Mouse (Mus musculus) lung, postnatal 0 days (tissue): ENCODE measurements around the gene Parn. TPM values are rescaled to one million over a fixed set of nuclear protein-coding genes. Genes with fewer than 3 reads are reported as not detected.

Experiments
- ATAC-seq: fragments of 200-750 bp; cut with Nextera tagmentation; 2 replicates; pipeline ENCODE4 v1.8.0; 2017; ENCODE audit warnings: moderate library complexity
- DNase-seq: peaks from one replicate; pipeline ENCODE4 v3.0.0-alpha.2; 2016; ENCODE audit warnings: low spot score
- H3K27ac ChIP-seq: fragments of 300-500 bp; sonication (generic); 2 replicates; pipeline ENCODE4 v1.5.1; 2014; ENCODE audit warnings: antibody characterized with exemption, mild to moderate bottlenecking, low read length, mixed read lengths
- H3K27me3 ChIP-seq: fragments of 300-500 bp; sonication (generic); replicated peaks from 2 replicates; pipeline ENCODE4 v1.6.1; 2014; ENCODE audit warnings: low read length, mixed read lengths; ENCODE audit not compliant: insufficient read depth
- H3K36me3 ChIP-seq: fragments of 300-500 bp; sonication (generic); 2 replicates; pipeline ENCODE4 v1.6.1; 2014; ENCODE audit warnings: low read length, mixed read lengths; ENCODE audit not compliant: insufficient read depth
- H3K4me1 ChIP-seq: fragments of 300-500 bp; sonication (generic); 2 replicates; pipeline ENCODE4 v1.6.1; 2014; ENCODE audit warnings: antibody characterized with exemption, low read depth, low read length, mixed read lengths; ENCODE audit not compliant: insufficient read depth
- H3K4me2 ChIP-seq: fragments of 300-500 bp; sonication (generic); replicated peaks from 2 replicates; pipeline ENCODE4 v1.6.1; 2014; ENCODE audit warnings: low read depth, mild to moderate bottlenecking, low read length, moderate library complexity, mixed read lengths
- H3K4me3 ChIP-seq: fragments of 300-500 bp; sonication (generic); 2 replicates; pipeline ENCODE4 v1.5.1; 2014; ENCODE audit warnings: low read depth, low read length
- H3K9ac ChIP-seq: fragments of 300-500 bp; sonication (generic); replicated peaks from 2 replicates; pipeline ENCODE4 v1.6.1; 2014; ENCODE audit warnings: low read depth, mild to moderate bottlenecking
- H3K9me3 ChIP-seq: fragments of 300-500 bp; sonication (generic); 2 replicates; pipeline ENCODE4 v1.6.1; 2016; ENCODE audit warnings: low read length, mixed read lengths
- CTCF ChIP-seq: IDR thresholded peaks from 2 replicates; pipeline ENCODE4 v1.5.1; 2016; ENCODE audit warnings: antibody characterized with exemption, mild to moderate bottlenecking
- EP300 ChIP-seq: IDR thresholded peaks from 2 replicates; pipeline ENCODE4 v1.6.1; 2016; ENCODE audit warnings: antibody characterized with exemption, mild to moderate bottlenecking, control low read depth
- WGBS: fragments of 180-500 bp; shearing (Covaris S2); extraction: QIAGEN DNeasy Blood & Tissue Kit; methylation state at CpG from one replicate; pipeline ENCODE4 v1.1.7; 2014; 5-methylcytosine and 5-hydroxymethylcytosine counted together
- polyA plus RNA-seq: library from polyadenylated mRNA; unstranded; fragments of >200 nt; fragmentation: Nextera tagmentation; extraction: Ambion mirVana; gene quantifications from 2 replicates; pipeline ENCODE4 v1.2.1, GENCODE M21; 2015

The Parn gene
- polyA plus RNA-seq, 1 experiment from 2014 or later = 25.0 TPM

DNA sequence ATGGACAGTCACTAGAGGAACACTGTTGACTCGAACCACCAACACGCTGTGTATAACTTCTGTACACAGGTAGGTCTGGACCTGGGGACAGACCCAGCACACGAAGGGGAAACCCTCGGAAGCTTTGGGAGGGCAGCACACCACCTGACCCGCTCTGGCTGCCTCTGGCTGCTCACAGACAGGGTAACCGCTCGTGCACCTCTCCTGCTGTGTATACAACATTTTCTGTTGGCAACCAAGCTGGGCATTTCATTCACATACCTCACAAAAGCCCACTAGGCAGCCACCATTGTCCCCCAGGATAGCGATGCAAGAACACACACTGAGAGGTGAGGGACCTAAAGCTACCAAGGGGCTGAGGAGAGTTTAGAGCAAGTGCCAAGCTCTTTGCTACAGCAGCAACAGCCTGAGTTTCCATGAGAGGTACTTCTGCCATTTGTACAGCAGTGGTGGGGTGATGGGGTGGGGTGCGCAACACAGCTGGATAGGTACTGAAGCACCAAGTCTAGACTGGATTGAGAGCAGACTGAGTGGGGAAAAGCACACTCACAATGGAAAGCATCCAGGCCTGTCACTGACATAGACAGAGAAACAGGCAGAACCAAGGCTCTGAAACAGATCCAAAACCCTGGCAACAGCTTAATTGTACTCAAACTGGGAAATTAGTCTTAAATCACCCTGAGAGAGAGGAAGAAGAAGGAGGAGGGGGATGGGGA lies 128.9 kb downstream of the Parn start:
- Histone ChIP-seq H3K4me3 (no peak overlapping the region), H3K36me3 (no peaks in the 10 kb centered on the region), H3K27ac (no peak overlapping the region), H3K4me1 (peaks cover 9% of the 10 kb centered on the region; the same call in 1 of the 2 replicates), H3K4me2 (no peak overlapping the region), H3K9ac (no peak overlapping the region), H3K27me3 (no peaks in the 10 kb centered on the region), H3K9me3 (no peaks in the 10 kb centered on the region)
- no peak for DNase-seq
- TF ChIP-seq EP300 (no peak), CTCF (no peak)
- WGBS = 76% methylated on average over 9 of the region's 9 CpGs
- no peak for ATAC-seq

DNA sequence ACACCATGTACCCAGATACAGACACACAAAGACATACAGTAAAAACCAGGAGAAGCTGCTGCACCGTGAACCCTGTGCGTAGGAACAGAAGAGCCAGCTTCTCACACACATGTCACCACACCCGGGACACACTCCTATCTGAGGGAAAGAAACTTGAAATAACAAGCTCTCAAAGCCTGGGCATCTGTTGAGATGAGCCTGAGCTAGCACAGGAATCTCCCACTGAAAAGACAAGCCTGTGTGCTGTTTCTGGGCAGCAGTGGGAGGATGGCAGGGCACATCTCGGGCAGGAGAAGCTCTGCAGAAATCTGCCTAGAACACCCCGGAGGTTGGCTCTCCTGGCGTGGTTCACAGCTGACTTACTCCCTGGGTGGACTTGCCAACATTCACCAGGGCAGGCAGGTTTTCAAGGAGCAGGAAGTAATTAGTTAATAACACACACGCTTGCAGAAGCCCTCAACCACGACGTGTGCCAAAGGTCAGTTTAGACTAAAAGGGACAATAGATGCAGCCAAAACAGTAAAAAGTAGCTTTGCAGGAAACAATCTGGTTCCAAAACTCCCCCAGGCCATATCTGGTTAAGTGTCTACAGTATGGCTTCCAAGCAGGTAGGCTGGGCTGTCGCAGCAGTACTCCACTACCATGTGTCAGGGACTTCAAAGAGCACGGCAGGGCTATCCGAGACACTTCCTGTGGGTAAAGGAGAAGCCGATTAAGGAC lies 129.6 kb downstream of the Parn start:
- DNase-seq (no peak), ATAC-seq (no peak)
- Histone ChIP-seq H3K27ac (no peak overlapping the region), H3K9ac (no peak overlapping the region), H3K27me3 (no peaks in the 10 kb centered on the region), H3K36me3 (no peaks in the 10 kb centered on the region), H3K9me3 (no peaks in the 10 kb centered on the region), H3K4me3 (no peak overlapping the region), H3K4me1 (peaks cover 9% of the 10 kb centered on the region; the same call in 1 of the 2 replicates), H3K4me2 (no peak overlapping the region)
- 43% methylated on average over 13 of the region's 13 CpGs for WGBS
- no peak for TF ChIP-seq EP300
- no peak for TF ChIP-seq CTCF

DNA sequence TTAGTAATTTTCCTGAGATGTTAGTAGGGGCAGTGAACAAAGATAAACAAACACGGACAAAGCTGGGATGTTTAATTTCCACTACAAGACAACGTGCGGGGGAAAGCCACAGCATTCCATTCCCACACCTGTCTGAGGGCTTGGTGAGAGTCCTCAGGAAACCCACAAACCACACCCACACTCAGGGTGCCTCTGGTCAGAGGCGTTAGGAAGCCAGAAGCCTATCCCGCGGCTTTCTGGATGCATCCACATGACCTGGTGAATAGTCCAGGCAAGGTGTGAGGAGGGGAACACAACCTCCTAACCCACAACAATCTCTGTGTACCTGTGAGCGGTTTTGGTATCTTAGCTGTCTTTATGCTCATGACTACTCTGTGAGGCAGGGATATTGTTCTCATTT lies 131.6 kb downstream of the Parn start:
- Histone ChIP-seq H3K4me2 (no peak overlapping the region), H3K4me1 (peaks cover 9% of the 10 kb centered on the region; the same call in 1 of the 2 replicates), H3K36me3 (no peaks in the 10 kb centered on the region), H3K27ac (no peak overlapping the region), H3K9ac (no peak overlapping the region), H3K9me3 (no peaks in the 10 kb centered on the region), H3K4me3 (no peak overlapping the region), H3K27me3 (no peaks in the 10 kb centered on the region)
- TF ChIP-seq EP300 = peak; percentile 62
- TF ChIP-seq CTCF = no peak
- WGBS = 42% methylated on average over 7 of the region's 7 CpGs
- DNase-seq (peak; percentile 56), ATAC-seq (peak; percentile 88)

DNA sequence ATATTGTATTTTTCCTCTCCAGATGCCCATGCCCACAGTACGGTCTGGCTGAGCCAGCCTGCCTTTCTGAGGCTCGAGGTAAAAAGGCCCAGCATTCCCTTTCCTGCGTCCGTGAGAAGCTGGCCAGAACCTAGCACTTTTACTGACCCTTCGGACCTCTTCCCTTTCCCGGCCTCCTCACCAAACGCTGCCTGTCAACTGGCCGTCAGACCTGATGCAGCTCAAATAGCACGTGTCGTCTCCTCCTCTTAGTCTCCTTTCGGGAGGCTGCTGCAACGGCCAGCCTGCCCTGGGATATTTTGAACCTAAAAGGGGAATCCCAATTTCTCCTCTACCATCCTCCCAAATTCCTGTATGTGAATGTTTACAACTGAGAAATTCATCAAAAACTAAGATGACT lies 132.1 kb downstream of the Parn start:
- Histone ChIP-seq H3K4me3 (no peak overlapping the region), H3K9me3 (no peaks in the 10 kb centered on the region), H3K4me2 (no peak overlapping the region), H3K36me3 (no peaks in the 10 kb centered on the region), H3K27me3 (no peaks in the 10 kb centered on the region), H3K9ac (no peak overlapping the region), H3K27ac (no peak overlapping the region), H3K4me1 (peaks cover 9% of the 10 kb centered on the region; the same call in 1 of the 2 replicates)
- WGBS = 42% methylated on average over 12 of the region's 12 CpGs
- no peak for TF ChIP-seq CTCF
- no peak for ATAC-seq
- no peak for DNase-seq

DNA sequence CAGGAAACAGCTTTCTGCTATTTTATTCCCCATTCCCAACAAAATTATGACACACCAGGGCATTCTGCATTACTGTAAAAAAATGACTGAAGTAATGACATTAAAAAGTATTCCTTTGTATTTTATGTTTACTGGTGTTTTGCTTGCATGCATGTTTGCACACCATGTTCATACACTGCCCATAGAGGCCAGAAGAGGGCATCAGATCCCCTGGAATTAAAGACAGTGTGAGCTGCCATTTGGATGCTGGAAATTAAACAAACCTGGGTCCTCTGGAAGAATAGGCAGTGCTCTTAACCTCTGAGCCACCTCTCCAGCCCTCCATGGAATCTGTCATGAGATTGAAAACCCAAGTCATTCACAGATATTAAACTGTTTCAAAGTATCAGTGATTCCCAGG lies 135.1 kb downstream of the Parn start:
- peak; percentile 63 for DNase-seq
- TF ChIP-seq CTCF = peak; percentile 82
- TF ChIP-seq EP300 = no peak

DNA sequence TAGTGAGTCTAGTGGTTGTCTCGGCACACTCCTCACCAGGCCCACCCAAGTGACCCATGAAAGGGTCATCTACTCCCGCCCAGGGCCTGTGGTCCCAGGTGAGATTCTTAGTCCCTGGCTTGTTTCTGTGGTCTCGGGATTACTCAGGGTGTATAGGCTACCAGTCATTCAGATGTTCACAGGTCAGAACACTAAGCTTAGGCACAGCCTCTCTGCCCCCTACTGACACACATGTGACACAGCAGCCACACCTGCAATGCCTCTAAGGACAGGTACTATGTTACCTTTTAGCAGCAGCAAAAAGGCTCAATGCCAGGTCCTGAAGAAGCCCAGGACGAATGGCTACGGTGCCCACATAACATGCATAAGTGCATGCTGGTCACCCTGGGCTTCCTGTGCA lies 136.7 kb downstream of the Parn start:
- no peak for ATAC-seq
- no peak overlapping the region for H3K4me2 ChIP-seq
- H3K9ac ChIP-seq = no peak overlapping the region
- TF ChIP-seq EP300 (no peak), CTCF (peak; percentile 49)
- H3K4me1 ChIP-seq = no peaks in the 10 kb centered on the region
- no peak overlapping the region for H3K27ac ChIP-seq
- H3K27me3 ChIP-seq = no peaks in the 10 kb centered on the region
- DNase-seq = no peak
- no peak overlapping the region for H3K4me3 ChIP-seq
- no peaks in the 10 kb centered on the region for H3K9me3 ChIP-seq
- no peaks in the 10 kb centered on the region for H3K36me3 ChIP-seq
- 88% methylated on average over 5 of the region's 5 CpGs for WGBS

More for the DNA sequence above, 135.1 kb downstream of the Parn start:
- Histone ChIP-seq H3K36me3 (no peaks in the 10 kb centered on the region), H3K4me2 (no peak overlapping the region), H3K4me1 (no peaks in the 10 kb centered on the region), H3K27ac (no peak overlapping the region), H3K9ac (no peak overlapping the region), H3K9me3 (no peaks in the 10 kb centered on the region), H3K27me3 (no peaks in the 10 kb centered on the region), H3K4me3 (no peak overlapping the region)
- no peak; the same call in 1 of the 2 replicates for ATAC-seq
